Mouse (Mus musculus) lung, postnatal 25 days (tissue): ENCODE measurements around the gene Pa2g4.
"Not testable (repeated sequence)": the region's sequence is repeated elsewhere in the genome, so short reads cannot be mapped to it uniquely, and the experiment has no call there.

Experiments used
- DNase-seq: peaks from one replicate; pipeline ENCODE4 v3.0.0; 2022; ENCODE audit warnings: low spot score

Pa2g4 gene

DNA sequence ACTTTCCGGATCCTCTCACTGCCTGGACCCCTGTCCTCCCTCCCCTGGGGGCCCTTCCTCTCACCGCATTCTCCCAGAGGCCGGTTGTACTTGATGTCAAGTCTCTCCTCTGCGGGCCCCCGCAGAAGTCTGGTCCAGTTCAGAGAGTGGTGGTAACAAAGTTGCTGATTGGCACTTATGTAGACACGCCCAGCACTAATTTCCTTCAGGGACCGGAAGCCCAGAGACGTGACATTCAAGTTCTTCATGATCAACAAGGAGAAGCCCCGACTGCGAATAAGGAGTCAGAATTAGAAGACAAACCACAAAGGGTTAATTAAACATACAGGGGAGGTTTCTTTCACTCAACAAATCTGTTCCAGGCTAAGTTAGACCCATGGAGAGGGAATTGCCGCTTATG is 12.5 kb upstream of the Pa2g4 start:
- DNase-seq = no peak

- DNase-seq = no peak
These were observed 9.3 kb upstream of the Pa2g4 start for GRCm38 (mm10) chr10:128575063-128575462.

GRCm38 (mm10) chr10:128565206-128565787 is 490 bp downstream of the Pa2g4 start:
- DNase-seq = no peak

DNA sequence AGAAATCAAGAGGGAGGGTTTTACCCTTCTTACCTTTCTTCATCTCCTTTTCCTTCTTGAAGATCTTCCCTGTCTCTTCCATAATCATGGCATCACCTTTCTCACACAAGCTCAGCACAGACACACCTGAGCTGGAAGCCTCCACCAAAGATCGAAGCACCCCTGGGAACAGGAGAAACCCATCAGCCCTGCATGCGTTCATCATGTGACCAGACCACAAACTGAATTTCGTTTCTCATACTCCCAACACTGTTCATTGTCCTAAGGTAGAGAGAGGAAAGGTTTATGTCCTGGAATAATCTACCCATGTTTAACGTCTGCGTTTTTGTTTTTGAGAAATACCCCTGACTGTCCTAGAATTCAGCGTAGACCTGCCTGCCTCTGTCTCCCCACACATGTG is 2.2 kb downstream of the Pa2g4 start:
- no peak for DNase-seq

DNA sequence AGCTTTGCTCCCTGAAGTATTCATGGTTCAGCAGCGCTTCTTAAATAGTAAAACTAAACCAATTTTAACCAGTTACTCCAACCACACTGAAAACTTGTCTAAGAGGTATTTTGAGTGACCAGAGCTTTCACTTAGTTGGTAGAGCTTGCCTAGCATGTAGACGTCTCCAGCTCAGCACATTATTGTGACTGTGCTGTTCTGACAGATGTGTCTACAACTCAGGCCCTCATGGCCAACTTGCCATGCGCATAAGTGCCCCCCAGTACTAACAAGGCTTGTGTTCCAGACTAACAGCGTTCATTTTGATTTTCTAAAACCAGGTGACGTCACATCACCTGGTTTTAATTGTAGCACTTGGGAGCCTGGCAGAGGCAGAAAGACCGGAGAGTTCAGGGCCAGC is 8.8 kb downstream of the Pa2g4 start:
- no peak for DNase-seq

DNA sequence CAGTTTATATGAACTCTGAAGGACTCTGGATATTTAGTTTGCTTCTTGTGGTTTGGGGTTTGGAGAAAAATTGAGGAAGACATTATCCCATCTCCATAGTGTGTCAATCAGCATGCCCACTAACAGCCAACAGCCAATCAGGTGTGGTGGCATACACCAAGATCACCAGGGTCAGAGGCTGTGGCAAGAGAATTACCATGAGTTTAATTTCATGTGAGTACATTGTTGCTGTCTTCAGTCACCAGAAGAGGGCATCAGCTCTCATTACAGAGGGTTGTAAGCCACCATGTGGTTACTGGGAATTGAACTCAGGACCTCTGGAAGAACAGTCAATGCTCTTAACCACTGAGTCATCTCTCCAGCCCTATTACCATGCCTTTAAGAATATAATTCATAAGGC is 9.5 kb downstream of the Pa2g4 start:
- no peak for DNase-seq

- DNase-seq = not testable (repeated sequence)
These were observed 10.2 kb downstream of the Pa2g4 start for GRCm38 (mm10) chr10:128555567-128555966.

DNA sequence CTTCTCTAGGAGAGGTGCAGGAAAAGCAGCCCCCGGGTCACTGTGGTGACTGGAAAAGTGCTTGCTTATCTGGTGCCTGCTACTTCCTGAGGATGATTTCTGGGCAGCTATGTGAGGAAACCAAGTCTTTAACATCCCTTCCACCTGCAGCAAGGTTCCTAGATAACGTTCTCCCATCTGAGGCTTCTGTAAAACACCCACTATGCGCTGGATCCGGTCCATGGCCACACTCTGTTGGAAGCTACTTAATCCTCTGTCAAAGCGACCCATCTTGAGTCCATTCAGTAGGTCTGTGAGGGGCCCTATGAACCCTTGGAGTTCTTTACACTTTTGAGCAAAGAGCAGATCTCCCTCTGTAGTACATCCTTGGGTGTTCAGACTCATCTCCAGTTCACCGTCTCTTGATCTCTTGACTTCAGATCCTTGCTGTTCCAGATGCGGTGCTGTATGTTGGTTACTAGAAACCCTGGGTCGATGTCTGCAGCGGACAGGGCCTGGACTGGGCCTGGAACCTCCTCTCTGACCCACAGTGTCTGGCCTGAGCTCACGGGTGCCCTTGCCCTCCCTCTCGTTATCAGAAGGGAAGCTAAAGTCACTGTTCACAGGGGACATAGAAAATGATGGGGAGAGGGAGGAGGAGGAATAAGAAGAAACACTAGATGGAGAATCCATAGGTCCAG is 15.5 kb downstream of the Pa2g4 start:
- not testable (repeated sequence) for DNase-seq

DNA sequence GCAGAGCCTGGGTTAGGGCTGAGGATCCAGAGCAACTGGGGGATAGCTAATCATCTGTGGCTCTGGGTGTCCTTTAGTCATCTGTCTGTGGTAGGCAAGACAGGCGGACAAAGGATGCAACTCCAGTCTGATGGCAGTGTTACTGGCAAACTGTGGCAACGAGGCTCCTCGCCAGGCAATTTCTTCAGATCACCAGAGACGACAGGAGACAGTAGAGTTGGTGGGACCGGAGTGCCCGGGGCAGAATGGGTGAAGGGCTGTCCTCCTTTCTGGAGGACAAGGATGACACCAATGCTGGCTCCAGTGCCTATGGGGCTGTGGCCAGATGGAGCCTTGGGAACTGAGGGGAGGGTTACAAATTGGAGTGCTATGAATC is 16.1 kb downstream of the Pa2g4 start:
- DNase-seq = not testable (repeated sequence)

GRCm38 (mm10) chr10:128548947-128549681 is 16.7 kb downstream of the Pa2g4 start, which contains the start of gene Rpl41:
Gene Rpl41 (minus strand): TSS chr10:128549305.
- peak; percentile 97 for DNase-seq

DNA sequence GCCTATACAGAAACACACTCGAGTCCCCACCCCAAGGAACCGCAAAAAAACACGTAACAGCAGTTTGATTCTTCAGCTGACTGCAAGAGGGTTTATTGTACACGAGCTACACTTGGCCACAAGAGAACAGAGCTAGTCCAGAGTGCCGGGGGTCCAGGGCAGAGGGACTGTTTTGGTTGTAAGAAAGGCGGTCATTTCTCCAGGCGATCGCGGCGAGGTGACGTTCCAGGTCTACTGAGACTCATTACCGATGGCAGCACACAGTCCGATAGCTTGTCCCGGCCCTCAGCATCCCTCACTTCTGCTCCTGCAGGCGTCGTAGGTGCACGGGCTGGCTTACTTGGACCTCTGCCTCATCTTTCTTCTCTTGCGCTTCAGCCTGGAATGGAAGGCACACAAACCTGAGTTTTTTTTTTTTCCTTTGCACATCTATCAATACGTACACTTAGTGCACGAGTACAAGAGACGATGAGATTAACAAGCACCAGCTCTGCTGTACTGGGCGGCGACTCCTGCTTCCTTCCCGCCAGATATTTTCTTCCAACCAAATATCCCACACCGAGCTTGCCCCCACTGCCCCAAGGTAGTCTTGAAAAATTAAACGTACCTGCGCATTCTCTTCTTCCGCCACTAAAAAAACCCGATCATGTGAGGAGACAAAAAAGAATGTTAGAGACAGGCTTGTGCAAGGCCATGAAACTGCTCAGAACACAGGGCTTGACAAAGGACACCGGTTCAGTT is 17.6 kb downstream of the Pa2g4 start:
- not testable (repeated sequence) for DNase-seq

GRCm38 (mm10) chr10:128547361-128548032 is 18.3 kb downstream of the Pa2g4 start, which contains the start of gene Zc3h10:
Gene Zc3h10 (minus strand): TSS chr10:128547774.
- peak; percentile 98 for DNase-seq

GRCm38 (mm10) chr10:128546787-128547186 is 19.0 kb downstream of the Pa2g4 start:
- no peak for DNase-seq

GRCm38 (mm10) chr10:128546361-128546760 is 19.4 kb downstream of the Pa2g4 start:
- peak; percentile 68 for DNase-seq

DNA sequence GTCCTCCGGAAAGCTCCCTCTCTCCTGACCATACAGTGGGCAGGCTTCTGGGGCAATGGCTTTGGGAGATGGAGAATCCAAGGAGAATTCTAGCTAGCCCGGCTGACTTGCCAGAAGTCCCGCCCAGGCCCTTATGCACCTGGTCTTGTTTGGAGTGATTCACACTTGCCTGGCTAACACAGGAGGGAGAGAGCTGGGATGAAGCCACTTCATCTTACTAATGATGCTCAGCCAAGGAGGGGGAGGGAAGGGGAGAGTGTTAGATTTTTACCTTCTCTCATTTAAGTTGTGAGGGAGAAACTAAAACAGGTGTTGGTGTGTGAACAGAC is 20.3 kb downstream of the Pa2g4 start:
- DNase-seq = no peak

GRCm38 (mm10) chr10:128544674-128545569 is 20.9 kb downstream of the Pa2g4 start:
- DNase-seq = no peak

GRCm38 (mm10) chr10:128544151-128544657 is 21.6 kb downstream of the Pa2g4 start:
- no peak for DNase-seq

DNA sequence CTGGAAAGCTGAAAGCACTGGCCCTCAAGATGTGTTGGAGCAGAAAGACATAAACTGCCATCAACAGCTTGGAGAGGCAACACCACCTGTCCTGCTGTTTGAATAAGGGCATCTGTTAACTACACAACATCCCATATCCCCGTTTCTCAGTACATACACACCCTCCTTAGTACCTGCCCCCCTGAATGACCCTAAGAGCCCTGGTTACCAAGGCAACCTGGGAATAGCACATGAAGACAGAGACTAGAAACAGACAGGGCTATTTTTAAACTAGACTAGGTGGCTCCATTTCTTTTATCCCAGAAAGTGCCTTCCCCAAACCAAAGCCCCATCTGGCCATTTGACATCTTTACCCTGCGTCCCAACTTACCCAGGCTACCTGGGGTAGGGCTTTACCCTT is 22.7 kb downstream of the Pa2g4 start:
- no peak for DNase-seq

DNA sequence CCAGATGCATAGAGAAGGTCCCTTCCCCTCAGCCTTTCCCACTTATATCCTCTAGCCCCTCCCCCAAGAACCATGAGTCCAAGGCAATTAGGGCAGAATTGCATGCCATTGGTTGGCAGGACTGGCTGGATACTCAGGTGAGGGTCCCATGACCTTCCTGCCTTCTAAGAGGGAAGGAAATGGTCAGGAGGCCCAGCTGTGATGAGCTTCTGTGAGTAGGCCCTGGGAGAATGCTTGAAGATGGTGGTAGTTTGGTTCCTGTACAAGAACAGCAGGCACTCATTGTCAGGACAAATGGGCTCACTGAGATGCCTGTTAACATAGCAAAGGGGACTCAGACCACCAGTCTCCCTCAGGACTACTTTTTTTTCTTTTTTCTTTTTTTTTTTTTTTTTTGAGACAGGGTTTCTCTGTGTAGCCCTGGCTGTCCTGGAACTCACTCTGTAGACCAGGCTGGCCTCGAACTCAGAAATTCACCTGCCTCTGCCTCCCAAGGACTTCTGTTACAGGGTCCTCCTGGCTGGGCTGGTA is 27.4 kb downstream of the Pa2g4 start:
- no peak for DNase-seq

- peak; percentile 96 for DNase-seq
These were observed 29.4 kb downstream of the Pa2g4 start for GRCm38 (mm10) chr10:128536266-128536940.
